Mouse (Mus musculus) neural tube, embryonic 13.5 days (tissue): ENCODE measurements around the gene Fxyd4. TPM values are rescaled to one million over a fixed set of nuclear protein-coding genes. Genes with fewer than 3 reads are reported as not detected.

Source experiments
- ATAC-seq: fragments of 200-750 bp; cut with Nextera tagmentation; 2 replicates; pipeline ENCODE4 v1.8.0; 2017; ENCODE audit warnings: low read depth, mild to moderate bottlenecking, moderate TSS enrichment, moderate library complexity
- H3K27ac ChIP-seq: fragments of 300-500 bp; sonication (generic); replicated peaks from 2 replicates; pipeline ENCODE4 v1.5.1; 2015; ENCODE audit warnings: moderate library complexity, mild to moderate bottlenecking, inconsistent platforms
- H3K27me3 ChIP-seq: fragments of 300-500 bp; sonication (generic); 2 replicates; pipeline ENCODE4 v1.6.1; 2015; ENCODE audit warnings: mild to moderate bottlenecking, inconsistent platforms
- H3K36me3 ChIP-seq: fragments of 300-500 bp; sonication (generic); 2 replicates; pipeline ENCODE4 v1.6.1; 2015; ENCODE audit warnings: mild to moderate bottlenecking, inconsistent platforms
- H3K4me1 ChIP-seq: fragments of 300-500 bp; sonication (generic); replicated peaks from 2 replicates; pipeline ENCODE4 v1.6.1; 2015; ENCODE audit warnings: inconsistent platforms
- H3K4me2 ChIP-seq: fragments of 300-500 bp; sonication (generic); 2 replicates; pipeline ENCODE4 v1.6.1; 2015; ENCODE audit warnings: inconsistent platforms, mild to moderate bottlenecking, moderate library complexity
- H3K4me3 ChIP-seq: fragments of 300-500 bp; sonication (generic); 2 replicates; pipeline ENCODE4 v1.5.1; 2015; ENCODE audit warnings: mild to moderate bottlenecking, inconsistent platforms
- H3K9ac ChIP-seq: fragments of 300-500 bp; sonication (generic); 2 replicates; pipeline ENCODE4 v1.6.1; 2015; ENCODE audit warnings: moderate library complexity, mild to moderate bottlenecking, inconsistent platforms
- H3K9me3 ChIP-seq: fragments of 300-500 bp; sonication (generic); 2 replicates; pipeline ENCODE4 v1.6.1; 2016; ENCODE audit warnings: inconsistent platforms
- WGBS: fragments of 180-500 bp; shearing (Covaris S2); methylation state at CpG from one replicate; pipeline ENCODE4 v1.1.7; 2015; 5-methylcytosine and 5-hydroxymethylcytosine counted together
- microRNA-seq: library from miRNA; unstranded; fragments of <30 nt; microRNA quantifications from one replicate; pipeline ENCODE4, GENCODE M21; 2016
- polyA plus RNA-seq: library from polyadenylated mRNA; unstranded; fragments of >200 nt; fragmentation: Nextera tagmentation; extraction: Ambion mirVana; gene quantifications from 2 replicates; pipeline ENCODE4 v1.2.1, GENCODE M21; 2015

Gene Fxyd4
- polyA plus RNA-seq, 1 experiment from 2014 or later: 2.7 TPM

DNA sequence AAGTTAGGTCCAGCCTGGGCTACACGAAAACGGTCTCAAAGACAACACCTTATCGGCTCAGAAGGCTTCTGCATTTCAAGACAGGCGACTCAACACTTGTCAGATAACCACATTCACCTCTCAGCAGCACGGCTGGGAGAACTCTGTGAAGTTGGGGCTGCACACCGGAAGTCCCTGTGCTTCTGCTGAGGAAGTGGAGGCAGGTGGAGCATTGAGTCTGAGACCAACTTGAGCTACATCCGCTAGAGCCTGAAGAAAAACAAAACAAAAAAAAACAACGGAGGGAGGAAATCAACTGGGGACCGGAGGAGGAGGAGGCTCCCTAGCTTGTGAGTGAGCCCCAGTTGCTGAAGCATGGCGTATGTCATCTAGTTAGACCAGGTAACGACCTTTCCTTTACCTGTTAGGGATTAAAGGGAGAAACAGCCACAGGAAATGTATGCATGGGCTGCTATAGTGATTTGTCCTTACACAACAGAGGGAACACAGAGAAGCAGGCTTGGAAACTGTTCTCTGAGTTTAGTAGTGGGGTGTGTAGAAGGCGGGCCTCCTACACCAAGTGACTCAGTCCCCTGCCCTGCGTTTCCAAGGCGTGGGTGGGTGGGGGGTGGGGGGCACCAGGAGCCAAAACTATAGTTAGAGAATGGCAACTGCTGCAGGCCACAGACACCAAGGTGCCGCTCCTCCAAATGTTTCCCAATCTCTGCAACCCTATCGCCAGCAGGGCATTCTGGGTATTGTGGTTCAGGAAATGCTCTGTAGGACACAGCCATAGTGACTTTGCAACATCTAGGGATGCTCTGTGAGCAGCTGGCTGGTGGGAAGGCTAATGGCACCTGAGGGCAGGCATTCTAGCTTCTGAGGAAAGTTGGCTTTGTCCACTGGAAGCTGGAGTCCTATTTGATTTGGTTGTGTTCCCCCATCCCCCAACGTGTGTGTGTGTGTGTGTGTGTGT, 37.1 kb downstream of the Fxyd4 start, which contains the start of gene Hnrnpf:
Hnrnpf (plus strand) TSS at position 199 of the 955 bp plus-strand sequence.
- Histone ChIP-seq H3K36me3 (no peaks in the 10 kb centered on the region), H3K9ac (no peak within 1 kb of the TSS), H3K9me3 (no peaks in the 10 kb centered on the region), H3K4me1 (peaks cover 2% of the 10 kb centered on the region), H3K27me3 (no peaks in the 10 kb centered on the region), H3K4me3 (no peak within 1 kb of the TSS), H3K27ac (no peak within 1 kb of the TSS), H3K4me2 (no peak within 1 kb of the TSS)
- 82% methylated on average over 17 of the region's 17 CpGs for WGBS
- no peak for ATAC-seq

GRCm38 (mm10) chr6:117897800-117898199, 39.7 kb downstream of the Fxyd4 start:
- no peak overlapping the region for H3K9ac ChIP-seq
- WGBS: 86% methylated on average over 5 of the region's 5 CpGs
- H3K36me3 ChIP-seq: no peaks in the 10 kb centered on the region
- no peak overlapping the region for H3K4me3 ChIP-seq
- H3K27ac ChIP-seq: no peak overlapping the region
- no peaks in the 10 kb centered on the region for H3K27me3 ChIP-seq
- no peak overlapping the region for H3K4me2 ChIP-seq
- no peaks in the 10 kb centered on the region for H3K9me3 ChIP-seq
- no peaks in the 10 kb centered on the region for H3K4me1 ChIP-seq
- no peak for ATAC-seq

GRCm38 (mm10) chr6:117893435-117893834, 44.1 kb downstream of the Fxyd4 start:
- Histone ChIP-seq H3K4me2 (no peak overlapping the region), H3K27ac (no peak overlapping the region), H3K27me3 (no peaks in the 10 kb centered on the region), H3K9ac (no peak overlapping the region), H3K4me3 (no peak overlapping the region), H3K4me1 (no peaks in the 10 kb centered on the region), H3K36me3 (no peaks in the 10 kb centered on the region), H3K9me3 (no peaks in the 10 kb centered on the region)
- ATAC-seq: no peak
- 95% methylated on average over 2 of the region's 2 CpGs for WGBS

DNA sequence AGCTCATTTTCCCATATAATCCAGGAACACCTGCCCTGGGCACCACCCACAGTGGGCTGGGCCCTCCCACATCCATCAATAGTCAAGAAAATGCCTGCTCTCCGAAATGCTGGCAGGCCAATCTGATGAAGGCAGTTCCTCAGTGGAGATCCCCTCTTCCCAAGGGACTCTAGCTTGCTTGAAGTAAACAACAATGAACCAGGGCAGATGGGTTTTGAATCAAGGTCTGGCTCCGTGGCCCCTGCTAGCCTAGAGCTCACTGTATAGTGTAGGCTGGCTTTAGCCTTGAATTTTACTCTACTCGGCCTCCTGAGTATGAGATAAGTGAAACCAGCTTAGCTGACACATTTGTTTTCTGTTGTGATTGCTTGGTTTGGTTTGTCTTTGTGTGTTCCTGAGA, 45.1 kb downstream of the Fxyd4 start:
- no peaks in the 10 kb centered on the region for H3K27me3 ChIP-seq
- no peak overlapping the region for H3K4me3 ChIP-seq
- ATAC-seq: no peak
- H3K36me3 ChIP-seq: no peaks in the 10 kb centered on the region
- H3K9me3 ChIP-seq: no peaks in the 10 kb centered on the region
- H3K4me1 ChIP-seq: no peaks in the 10 kb centered on the region
- no peak overlapping the region for H3K9ac ChIP-seq
- no peak overlapping the region for H3K4me2 ChIP-seq
- 66% methylated on average over 3 of the region's 3 CpGs for WGBS
- no peak overlapping the region for H3K27ac ChIP-seq

DNA sequence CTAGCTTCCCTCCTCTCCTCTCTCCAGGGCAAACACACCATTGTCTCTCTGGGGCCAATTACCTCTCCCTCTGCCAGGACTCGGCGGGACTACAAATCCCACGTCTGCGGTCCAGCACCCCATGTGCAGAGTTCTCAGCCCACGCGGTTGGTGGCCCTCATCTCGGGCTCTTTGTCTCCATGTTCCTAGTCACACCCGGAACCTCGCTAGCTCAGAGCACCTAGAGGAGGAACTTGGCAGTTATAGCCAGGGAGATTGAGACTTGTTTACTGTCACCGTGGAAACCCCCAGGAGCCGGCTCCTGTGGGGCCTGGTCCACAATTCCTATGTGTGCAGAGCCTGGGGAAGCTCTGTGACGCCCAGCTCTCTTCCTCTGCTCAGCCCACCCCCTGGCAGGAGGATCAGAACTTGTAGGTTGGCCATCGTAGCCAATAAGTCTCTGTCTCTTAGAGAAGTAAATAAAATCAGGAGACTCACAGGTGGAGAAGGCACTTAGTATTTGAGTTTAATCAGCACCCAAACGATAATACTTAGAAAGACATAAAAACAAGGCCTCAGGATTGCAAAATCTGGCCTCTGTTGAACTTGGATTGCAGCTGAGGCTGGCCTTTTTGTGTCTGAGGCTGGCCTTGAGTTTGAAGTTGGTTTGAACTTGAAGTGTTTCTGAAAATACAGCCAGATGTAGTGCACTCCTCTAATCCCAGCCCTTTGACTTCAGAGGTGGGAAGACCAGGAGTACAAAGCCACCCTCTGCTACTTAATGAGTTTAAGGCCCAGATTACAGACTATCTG, 45.9 kb downstream of the Fxyd4 start:
- Histone ChIP-seq H3K36me3 (no peaks in the 10 kb centered on the region), H3K27ac (no peak overlapping the region), H3K4me2 (no peak overlapping the region), H3K9me3 (no peaks in the 10 kb centered on the region), H3K4me3 (no peak overlapping the region), H3K9ac (no peak overlapping the region), H3K27me3 (no peaks in the 10 kb centered on the region), H3K4me1 (no peaks in the 10 kb centered on the region)
- 61% methylated on average over 14 of the region's 14 CpGs for whole genome bisulfite sequencing
- no peak for ATAC-seq

DNA sequence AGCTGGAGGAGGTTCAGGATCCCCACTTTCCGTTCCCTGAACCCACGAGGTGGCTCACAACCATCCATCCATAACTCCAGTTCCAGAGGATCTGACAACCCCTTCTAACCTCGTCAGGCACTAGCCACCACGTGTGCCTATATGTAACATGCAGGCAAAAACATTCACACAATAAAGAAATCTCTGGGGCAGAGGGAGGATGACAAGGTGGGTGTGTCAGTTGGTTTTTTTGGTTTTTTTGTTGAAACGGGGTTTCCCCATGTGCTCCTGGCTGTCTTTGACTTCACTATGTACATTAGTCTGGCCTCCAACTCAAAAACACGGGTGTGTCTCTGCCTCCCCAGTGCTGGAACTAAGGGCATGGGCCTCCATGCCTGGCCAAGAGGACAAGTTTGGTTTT, 47.2 kb downstream of the Fxyd4 start:
- no peaks in the 10 kb centered on the region for H3K4me1 ChIP-seq
- H3K36me3 ChIP-seq: no peaks in the 10 kb centered on the region
- no peaks in the 10 kb centered on the region for H3K27me3 ChIP-seq
- ATAC-seq: no peak
- no peak overlapping the region for H3K9ac ChIP-seq
- H3K4me3 ChIP-seq: no peak overlapping the region
- no peak overlapping the region for H3K27ac ChIP-seq
- H3K4me2 ChIP-seq: no peak overlapping the region
- WGBS: 81% methylated on average over 6 of the region's 6 CpGs
- no peaks in the 10 kb centered on the region for H3K9me3 ChIP-seq

- H3K27me3 ChIP-seq: no peaks in the 10 kb centered on the region
- H3K27ac ChIP-seq: no peak overlapping the region
- H3K9ac ChIP-seq: no peak overlapping the region
- H3K9me3 ChIP-seq: no peaks in the 10 kb centered on the region
- H3K4me1 ChIP-seq: no peaks in the 10 kb centered on the region
- WGBS: 78% methylated on average over 2 of the region's 2 CpGs
- no peak for ATAC-seq
- no peak overlapping the region for H3K4me3 ChIP-seq
- H3K4me2 ChIP-seq: no peak overlapping the region
- H3K36me3 ChIP-seq: no peaks in the 10 kb centered on the region
These were observed 48.8 kb downstream of the Fxyd4 start for GRCm38 (mm10) chr6:117888642-117889096.

DNA sequence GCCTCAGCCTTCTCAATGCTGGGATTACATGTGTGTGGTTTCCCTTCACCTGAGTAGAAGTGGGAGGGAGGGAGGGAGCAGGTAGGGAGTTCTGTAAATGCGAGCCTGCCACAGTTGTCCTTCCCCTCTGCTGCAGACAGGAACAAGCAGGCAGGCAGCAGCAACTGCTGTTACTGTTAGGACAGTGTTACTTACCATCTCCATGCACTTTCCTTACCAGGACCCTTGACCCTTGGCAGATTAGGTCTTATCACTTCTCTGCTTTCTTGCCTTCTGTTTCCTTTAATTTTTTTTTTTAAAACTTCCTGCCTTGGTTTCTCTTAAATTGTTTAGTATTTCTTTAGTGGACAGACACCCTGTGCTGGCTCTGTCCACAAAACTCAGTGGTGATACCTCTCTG, 49.5 kb downstream of the Fxyd4 start:
- 59% methylated on average over 1 of the region's 1 CpGs for WGBS
- Histone ChIP-seq H3K4me3 (no peak overlapping the region), H3K9me3 (no peaks in the 10 kb centered on the region)

DNA sequence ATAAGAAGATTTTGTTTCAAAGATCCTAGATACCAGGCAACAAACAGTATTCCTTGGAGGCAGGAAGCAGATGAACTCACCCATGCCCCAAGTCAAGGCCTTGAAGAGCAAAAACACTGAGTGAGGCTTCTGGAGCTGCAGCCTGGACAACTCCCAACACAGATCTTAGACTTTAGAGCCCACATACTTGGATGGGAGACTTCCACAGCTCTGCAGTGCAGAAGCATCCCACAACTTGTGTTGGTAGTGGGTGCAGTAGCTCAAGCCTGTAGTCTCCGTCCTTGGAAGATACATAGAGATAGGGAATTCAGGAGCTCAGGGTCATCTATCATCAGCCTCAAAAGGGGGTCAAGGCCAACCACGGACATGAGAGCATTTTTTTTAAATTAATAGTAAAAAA, 51.5 kb downstream of the Fxyd4 start:
- Histone ChIP-seq H3K27me3 (no peaks in the 10 kb centered on the region), H3K4me2 (no peak overlapping the region), H3K36me3 (no peaks in the 10 kb centered on the region), H3K4me3 (no peak overlapping the region), H3K9me3 (no peaks in the 10 kb centered on the region), H3K4me1 (0 out of 2 replicates have a peak, but pooled peaks cover 2% of the 10 kb centered on the region), H3K9ac (no peak overlapping the region), H3K27ac (no peak overlapping the region)
- WGBS: 81% methylated on average over 2 of the region's 2 CpGs
- no peak for ATAC-seq

More for the DNA sequence above, 49.5 kb downstream of the Fxyd4 start:
- Histone ChIP-seq H3K27ac (no peak overlapping the region), H3K36me3 (no peaks in the 10 kb centered on the region), H3K4me2 (no peak overlapping the region), H3K4me1 (no peaks in the 10 kb centered on the region), H3K9ac (no peak overlapping the region), H3K27me3 (no peaks in the 10 kb centered on the region)
- no peak for ATAC-seq

Small RNA genes lying within 50 kb of the gene (microRNA-seq; reads per million reads assigned to microRNA genes)
- gene Gm25535: not detected

Other genes with a start within 250 kb of the Fxyd4 start
- gene Zfp637, start 96.5 kb downstream of the Fxyd4 start, polyA plus RNA-seq: 140 and 143 TPM in 2 replicates
- 12.2 and 12.4 TPM in 2 replicates for gene Zfp239, start 75.6 kb downstream of the Fxyd4 start, polyA plus RNA-seq
- gene Hnrnpf, start 37.4 kb downstream of the Fxyd4 start, polyA plus RNA-seq: 298 and 333 TPM in 2 replicates
- 0.80 and 0.88 TPM in 2 replicates for gene Rasgef1a, start 73.7 kb upstream of the Fxyd4 start, polyA plus RNA-seq
- 8.6 and 9.4 TPM in 2 replicates for gene Csgalnact2, start 201.4 kb upstream of the Fxyd4 start, polyA plus RNA-seq